Mouse (Mus musculus): ENCODE data around the gene Ttll11. TPM values are rescaled to one million over a fixed set of nuclear protein-coding genes. Genes with fewer than 3 reads are reported as not detected.

The Ttll11 gene
- polyA plus RNA-seq, 1 experiment = 0.46 TPM

GRCm38 (mm10) chr2:35912090-35912489 lies 67.6 kb downstream of the Ttll11 start:
- Histone ChIP-seq H3K4me3 (ENCODE audit: control insufficient read depth, insufficient read depth, low read length) (no peak overlapping the region), H3K36me3 (ENCODE audit: control insufficient read depth, insufficient read depth, low read length) (no peaks in the 10 kb centered on the region), H3K27ac (ENCODE audit: control insufficient read depth, insufficient read depth, low read length) (no peak overlapping the region), H3K4me1 (replicated peaks; ENCODE audit: control insufficient read depth, insufficient read depth, low read length) (no peaks in the 10 kb centered on the region), H3K27me3 (ENCODE audit: control insufficient read depth, insufficient read depth, low read length) (no peaks in the 10 kb centered on the region)
- WGBS = 69% methylated on average over 4 of the region's 4 CpGs
- TF ChIP-seq CTCF (IDR thresholded peaks at IDR 0.05; ENCODE audit: borderline replicate concordance, control insufficient read depth, extremely low read depth, insufficient read depth, low read length, poor library complexity) (no peak), POLR2A (IDR thresholded peaks at IDR 0.05; ENCODE audit: control insufficient read depth, extremely low read depth, insufficient read depth, low read length, poor library complexity) (no peak)
- no peak for DNase-seq

GRCm38 (mm10) chr2:35911675-35912074 lies 68.0 kb downstream of the Ttll11 start:
- WGBS = 94% methylated on average over 1 of the region's 1 CpGs

GRCm38 (mm10) chr2:35910740-35911139 lies 69.0 kb downstream of the Ttll11 start:
- WGBS = 93% methylated on average over 9 of the region's 9 CpGs

More at GRCm38 (mm10) chr2:35911675-35912074, 68.0 kb downstream of the Ttll11 start:
- Histone ChIP-seq H3K4me3 (ENCODE audit: control insufficient read depth, insufficient read depth, low read length) (no peak overlapping the region), H3K27me3 (ENCODE audit: control insufficient read depth, insufficient read depth, low read length) (no peaks in the 10 kb centered on the region), H3K36me3 (ENCODE audit: control insufficient read depth, insufficient read depth, low read length) (no peaks in the 10 kb centered on the region), H3K4me1 (replicated peaks; ENCODE audit: control insufficient read depth, insufficient read depth, low read length) (no peaks in the 10 kb centered on the region), H3K27ac (ENCODE audit: control insufficient read depth, insufficient read depth, low read length) (no peak overlapping the region)
- no peak for DNase-seq
- TF ChIP-seq CTCF (IDR thresholded peaks at IDR 0.05; ENCODE audit: borderline replicate concordance, control insufficient read depth, extremely low read depth, insufficient read depth, low read length, poor library complexity) (no peak), POLR2A (IDR thresholded peaks at IDR 0.05; ENCODE audit: control insufficient read depth, extremely low read depth, insufficient read depth, low read length, poor library complexity) (no peak)

GRCm38 (mm10) chr2:35909353-35909752 lies 70.4 kb downstream of the Ttll11 start:
- Histone ChIP-seq H3K27me3 (ENCODE audit: control insufficient read depth, insufficient read depth, low read length) (no peaks in the 10 kb centered on the region), H3K36me3 (ENCODE audit: control insufficient read depth, insufficient read depth, low read length) (no peaks in the 10 kb centered on the region), H3K4me1 (replicated peaks; ENCODE audit: control insufficient read depth, insufficient read depth, low read length) (no peaks in the 10 kb centered on the region), H3K4me3 (ENCODE audit: control insufficient read depth, insufficient read depth, low read length) (no peak overlapping the region), H3K27ac (ENCODE audit: control insufficient read depth, insufficient read depth, low read length) (no peak overlapping the region)
- WGBS = 98% methylated on average over 4 of the region's 4 CpGs
- no peak for DNase-seq
- TF ChIP-seq POLR2A (IDR thresholded peaks at IDR 0.05; ENCODE audit: control insufficient read depth, extremely low read depth, insufficient read depth, low read length, poor library complexity) = no peak
- TF ChIP-seq CTCF (IDR thresholded peaks at IDR 0.05; ENCODE audit: borderline replicate concordance, control insufficient read depth, extremely low read depth, insufficient read depth, low read length, poor library complexity) = no peak

More at GRCm38 (mm10) chr2:35910740-35911139, 69.0 kb downstream of the Ttll11 start:
- Histone ChIP-seq H3K4me1 (replicated peaks; ENCODE audit: control insufficient read depth, insufficient read depth, low read length) (no peaks in the 10 kb centered on the region), H3K36me3 (ENCODE audit: control insufficient read depth, insufficient read depth, low read length) (no peaks in the 10 kb centered on the region), H3K4me3 (ENCODE audit: control insufficient read depth, insufficient read depth, low read length) (no peak overlapping the region), H3K27me3 (ENCODE audit: control insufficient read depth, insufficient read depth, low read length) (no peaks in the 10 kb centered on the region), H3K27ac (ENCODE audit: control insufficient read depth, insufficient read depth, low read length) (no peak overlapping the region)
- no peak for TF ChIP-seq POLR2A (IDR thresholded peaks at IDR 0.05; ENCODE audit: control insufficient read depth, extremely low read depth, insufficient read depth, low read length, poor library complexity)
- DNase-seq = no peak

GRCm38 (mm10) chr2:35907578-35907977 lies 72.1 kb downstream of the Ttll11 start:
- WGBS = 34% methylated on average over 6 of the region's 6 CpGs
- TF ChIP-seq CTCF (IDR thresholded peaks at IDR 0.05; ENCODE audit: borderline replicate concordance, control insufficient read depth, extremely low read depth, insufficient read depth, low read length, poor library complexity) = no peak
- no peak for TF ChIP-seq POLR2A (IDR thresholded peaks at IDR 0.05; ENCODE audit: control insufficient read depth, extremely low read depth, insufficient read depth, low read length, poor library complexity)
- no peaks in the 10 kb centered on the region for H3K27me3 ChIP-seq (ENCODE audit: control insufficient read depth, insufficient read depth, low read length)
- H3K4me3 ChIP-seq (ENCODE audit: control insufficient read depth, insufficient read depth, low read length) = no peak overlapping the region
- no peaks in the 10 kb centered on the region for H3K36me3 ChIP-seq (ENCODE audit: control insufficient read depth, insufficient read depth, low read length)
- no peak overlapping the region for H3K27ac ChIP-seq (ENCODE audit: control insufficient read depth, insufficient read depth, low read length)
- H3K4me1 ChIP-seq (replicated peaks; ENCODE audit: control insufficient read depth, insufficient read depth, low read length) = no peaks in the 10 kb centered on the region
- no peak for DNase-seq

- WGBS = 20% methylated on average over 11 of the region's 11 CpGs
- H3K27me3 ChIP-seq (ENCODE audit: control insufficient read depth, insufficient read depth, low read length) = no peaks in the 10 kb centered on the region
- no peak overlapping the region for H3K4me3 ChIP-seq (ENCODE audit: control insufficient read depth, insufficient read depth, low read length)
- no peaks in the 10 kb centered on the region for H3K4me1 ChIP-seq (replicated peaks; ENCODE audit: control insufficient read depth, insufficient read depth, low read length)
- H3K27ac ChIP-seq (ENCODE audit: control insufficient read depth, insufficient read depth, low read length) = no peak overlapping the region
- no peaks in the 10 kb centered on the region for H3K36me3 ChIP-seq (ENCODE audit: control insufficient read depth, insufficient read depth, low read length)
- TF ChIP-seq CTCF (IDR thresholded peaks at IDR 0.05; ENCODE audit: borderline replicate concordance, control insufficient read depth, extremely low read depth, insufficient read depth, low read length, poor library complexity) (no peak), POLR2A (IDR thresholded peaks at IDR 0.05; ENCODE audit: control insufficient read depth, extremely low read depth, insufficient read depth, low read length, poor library complexity) (no peak)
- peak; percentile 41 for DNase-seq
Measured at GRCm38 (mm10) chr2:35906174-35906798, 73.4 kb downstream of the Ttll11 start.

- H3K4me1 ChIP-seq (replicated peaks; ENCODE audit: control insufficient read depth, insufficient read depth, low read length) = peaks cover 8% of the 10 kb centered on the region
- no peak overlapping the region for H3K27ac ChIP-seq (ENCODE audit: control insufficient read depth, insufficient read depth, low read length)
- H3K4me3 ChIP-seq (ENCODE audit: control insufficient read depth, insufficient read depth, low read length) = no peak overlapping the region
- H3K27me3 ChIP-seq (ENCODE audit: control insufficient read depth, insufficient read depth, low read length) = no peaks in the 10 kb centered on the region
- no peak for DNase-seq
- TF ChIP-seq POLR2A (IDR thresholded peaks at IDR 0.05; ENCODE audit: control insufficient read depth, extremely low read depth, insufficient read depth, low read length, poor library complexity) (no peak), CTCF (IDR thresholded peaks at IDR 0.05; ENCODE audit: borderline replicate concordance, control insufficient read depth, extremely low read depth, insufficient read depth, low read length, poor library complexity) (no peak)
- H3K36me3 ChIP-seq (ENCODE audit: control insufficient read depth, insufficient read depth, low read length) = no peaks in the 10 kb centered on the region
- 59% methylated on average over 2 of the region's 2 CpGs for WGBS
Measured at GRCm38 (mm10) chr2:35900845-35901244, 78.9 kb downstream of the Ttll11 start.
